Mouse (Mus musculus) yolk sac, embryonic 10.5 days (tissue): ENCODE results near the gene Cpm.
"Not testable (repeated sequence)": the region's sequence is repeated elsewhere in the genome, so short reads cannot be mapped to it uniquely, and the experiment has no call there.

Experiments
- DNase-seq: peaks from one replicate; pipeline ENCODE4 v3.0.0-alpha.2; 2017; ENCODE audit warnings: low spot score

Gene Cpm

GRCm38 (mm10) chr10:117629169-117629971 is at the start of gene Cpm:
Gene Cpm, plus strand, starts transcription at chr10:117629500.
- DNase-seq, result peak; percentile 85

DNA sequence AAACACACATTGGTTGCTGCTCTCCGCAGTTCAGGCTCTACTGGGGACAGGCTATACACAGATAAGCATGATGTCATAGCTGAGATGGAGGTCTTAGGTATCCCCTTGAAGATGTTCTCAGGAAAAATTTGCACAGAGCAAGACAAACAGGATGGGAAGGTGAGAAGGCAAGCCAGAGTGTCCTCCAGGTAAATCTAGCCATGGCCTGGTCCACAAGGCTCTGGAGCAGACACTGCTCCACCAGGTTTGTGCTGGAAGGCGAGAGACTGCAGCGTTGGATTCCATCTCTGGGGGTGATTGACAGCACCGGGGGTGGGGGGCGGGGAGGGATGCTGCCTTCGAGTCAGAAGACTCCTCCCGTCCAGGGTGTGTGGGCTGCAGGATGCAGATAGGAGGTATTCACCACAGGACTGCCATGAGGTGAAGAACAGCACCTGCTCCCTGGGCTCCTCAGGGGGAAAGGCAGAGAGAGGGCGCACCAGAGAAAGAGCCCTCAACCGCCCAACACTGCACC is 49.5 kb upstream of the Cpm start:
- no peak for DNase-seq

GRCm38 (mm10) chr10:117580405-117580804 is 48.9 kb upstream of the Cpm start:
- DNase-seq, result no peak

GRCm38 (mm10) chr10:117581007-117581752 is 48.1 kb upstream of the Cpm start:
- no peak for DNase-seq

DNA sequence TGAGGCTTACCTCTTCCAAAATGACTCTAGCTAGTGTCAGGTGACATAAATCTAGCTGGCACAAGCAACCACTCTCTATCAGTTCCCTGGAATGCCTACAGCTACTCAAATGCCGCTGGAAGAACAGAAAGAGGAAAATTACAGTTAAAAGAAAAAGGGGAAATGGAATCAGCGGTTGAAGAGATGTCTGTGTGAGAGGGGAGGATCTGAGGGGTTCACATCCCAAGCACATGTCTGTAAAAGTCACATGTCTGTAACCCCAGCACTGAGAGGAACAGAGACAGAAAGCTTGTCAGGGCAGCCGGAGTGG is 47.6 kb upstream of the Cpm start:
- DNase-seq, result no peak

DNA sequence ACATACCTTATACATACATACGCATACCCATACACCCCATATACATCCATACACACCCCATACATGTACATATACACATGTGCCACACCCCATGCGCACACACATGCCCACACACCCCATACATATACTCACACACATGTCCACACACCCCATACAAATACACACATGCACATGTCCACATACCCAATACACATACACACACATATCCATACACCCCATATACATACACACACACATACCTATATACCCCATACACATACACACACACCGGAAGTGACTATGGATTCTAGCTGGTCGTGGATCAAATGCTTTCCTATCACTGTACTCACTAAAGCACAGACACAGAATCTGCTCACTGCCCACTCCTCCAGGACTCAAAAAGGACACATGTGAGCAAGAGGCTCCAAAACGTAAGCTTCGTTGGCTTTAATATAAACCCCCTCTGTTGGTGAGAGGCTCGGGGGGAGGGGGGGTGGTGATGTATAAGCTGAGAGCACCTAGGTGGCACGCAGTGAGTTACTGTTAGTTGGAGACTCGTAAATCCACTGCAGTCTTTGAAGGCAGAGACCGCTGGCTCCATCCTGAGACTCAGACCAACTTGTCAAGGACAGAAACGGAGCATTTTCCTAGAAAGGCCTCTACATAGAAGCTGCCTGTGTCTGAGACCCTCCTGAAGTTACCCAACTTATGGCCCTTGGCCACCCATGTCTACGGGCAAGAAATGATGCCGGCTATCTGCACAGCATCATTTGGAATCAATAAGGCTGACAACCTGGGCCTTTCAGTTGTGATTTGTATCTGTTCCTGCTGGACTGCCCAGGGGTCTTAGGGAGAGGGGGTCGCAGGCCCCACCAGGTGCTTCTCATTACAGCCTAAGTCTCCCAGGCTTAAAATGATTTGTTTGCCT is 45.9 kb upstream of the Cpm start:
- DNase-seq, result no peak

- DNase-seq, result no peak
Measured at GRCm38 (mm10) chr10:117584102-117584501, 45.2 kb upstream of the Cpm start.

DNA sequence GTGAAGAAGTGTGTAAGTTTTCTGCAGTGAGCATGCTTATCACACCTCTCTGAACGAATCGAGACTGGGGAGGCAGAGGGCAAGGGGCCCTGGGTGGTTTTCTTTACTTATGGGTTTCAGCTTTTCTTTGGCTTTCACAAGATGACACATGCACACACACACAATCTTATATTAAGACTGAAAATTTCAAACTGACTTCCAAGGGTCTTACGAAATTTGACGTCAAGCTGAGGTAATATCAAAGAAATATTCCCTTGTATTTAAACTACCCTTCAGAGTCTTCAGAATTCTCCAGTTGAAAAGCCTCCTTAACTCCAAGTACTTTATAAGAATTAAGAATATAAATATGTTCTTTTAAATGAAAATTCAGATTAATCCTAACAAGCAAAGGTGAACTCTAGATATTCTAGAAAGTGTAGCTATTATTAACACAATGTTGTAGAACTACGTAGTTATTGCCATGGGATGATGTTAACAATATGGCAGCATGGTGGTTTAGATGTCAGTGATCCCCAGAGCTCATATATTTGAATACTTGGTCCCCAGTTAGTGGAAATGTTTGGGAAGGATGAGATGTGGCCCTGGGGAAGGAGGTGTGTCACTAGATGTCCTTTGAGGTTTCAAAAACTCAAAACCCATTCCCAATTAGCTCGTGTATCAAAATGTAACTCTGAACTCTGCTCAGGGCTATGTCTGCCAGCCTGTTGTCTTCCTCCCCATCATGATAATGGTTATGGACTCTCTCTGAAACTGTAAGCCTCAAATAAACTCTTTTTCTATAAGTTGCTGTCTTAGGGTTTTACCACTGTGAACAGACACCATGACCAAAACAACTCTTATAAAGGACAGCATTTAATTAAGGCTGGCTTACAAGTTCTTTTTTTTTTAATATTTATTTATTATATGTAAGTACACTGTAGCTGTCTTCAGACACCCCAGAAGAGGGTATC is 44.5 kb upstream of the Cpm start:
- no peak for DNase-seq

- DNase-seq, result no peak
Measured at GRCm38 (mm10) chr10:117585600-117586299, 43.5 kb upstream of the Cpm start.

GRCm38 (mm10) chr10:117586859-117587258 is 42.4 kb upstream of the Cpm start:
- no peak for DNase-seq

DNA sequence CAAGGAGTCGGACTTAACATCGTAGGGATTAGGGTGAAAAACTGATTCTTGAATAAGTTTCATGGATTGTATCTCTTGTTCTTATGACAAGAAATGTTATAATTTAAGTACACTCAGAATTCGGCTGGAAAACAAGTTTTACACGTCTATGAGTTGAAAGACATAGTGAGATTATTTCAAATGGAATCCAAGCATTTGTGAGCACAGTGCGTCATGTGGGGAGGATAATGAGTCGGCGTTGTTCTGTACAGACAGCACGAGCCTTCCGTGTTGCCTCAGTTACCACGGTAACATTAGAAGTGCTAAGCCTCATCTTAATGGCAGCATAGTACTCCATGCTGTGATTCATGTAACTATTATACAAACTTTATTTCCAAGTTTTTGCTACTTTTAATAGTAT is 42.0 kb upstream of the Cpm start:
- DNase-seq, result no peak

- DNase-seq, result not testable (repeated sequence)
Measured at GRCm38 (mm10) chr10:117588416-117589143, 40.7 kb upstream of the Cpm start.

- DNase-seq, result no peak
Measured at GRCm38 (mm10) chr10:117589144-117589940, 40.0 kb upstream of the Cpm start.

DNA sequence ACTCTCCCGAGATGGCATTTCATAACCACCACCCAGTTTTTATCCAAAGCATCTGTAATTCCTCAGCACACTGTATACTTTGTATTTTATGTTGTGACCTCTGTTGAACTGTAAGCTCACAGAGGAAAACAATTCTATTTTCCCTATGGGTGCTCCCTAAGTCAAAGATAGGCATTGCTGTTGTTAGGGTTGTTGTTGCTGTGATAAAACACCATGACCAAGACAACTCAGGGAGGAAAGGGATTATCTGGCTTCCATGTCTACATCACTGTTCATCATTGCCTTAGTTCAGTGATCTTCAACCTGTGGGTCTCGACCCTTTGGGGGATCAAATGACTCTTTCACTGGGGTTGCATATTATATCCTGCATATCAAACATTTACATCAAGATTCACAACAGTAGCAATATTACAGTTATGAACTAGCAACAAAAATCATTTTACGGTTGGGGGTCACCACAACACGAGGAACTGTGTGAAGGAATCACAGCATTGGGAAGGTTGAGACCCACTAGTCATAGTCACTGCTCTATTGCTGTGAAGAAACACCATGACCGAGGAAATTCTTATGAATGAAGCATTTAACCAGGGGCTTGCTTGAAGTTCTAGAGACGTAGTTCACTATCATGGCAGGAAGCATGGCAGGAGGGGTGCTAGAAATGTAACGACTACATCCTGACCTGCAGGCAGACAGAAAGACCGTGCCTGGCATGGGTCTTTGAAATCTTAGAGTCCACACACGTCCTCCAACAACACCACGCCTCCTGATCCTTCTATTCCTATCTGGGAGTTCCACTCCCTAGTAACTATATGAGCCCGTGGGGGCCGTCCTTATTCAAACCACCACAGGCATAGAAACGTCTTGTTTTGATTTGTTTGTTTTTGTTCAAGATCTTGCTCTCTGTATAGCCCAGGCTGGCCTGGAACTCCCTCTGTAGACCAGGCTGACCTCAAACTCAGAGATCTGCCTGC is 38.7 kb upstream of the Cpm start:
- no peak for DNase-seq

DNA sequence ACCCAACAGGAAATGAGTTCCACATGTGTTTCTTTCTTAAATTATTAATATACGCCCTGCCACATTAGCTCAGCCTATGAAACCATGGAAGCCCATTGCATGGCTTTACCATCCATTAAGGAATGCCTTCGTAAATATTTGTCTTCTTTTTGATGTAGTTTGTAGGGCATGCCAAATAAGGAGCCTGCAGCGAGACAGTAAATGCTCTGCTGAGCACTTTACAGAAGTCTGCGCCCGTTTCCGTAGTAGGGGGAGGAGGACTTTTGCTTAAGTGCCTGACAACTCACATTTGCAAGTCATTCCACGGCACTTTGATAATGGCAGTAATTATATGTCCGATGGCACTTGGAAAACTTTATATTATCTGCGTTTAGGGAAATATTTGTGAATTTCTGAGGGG is 37.5 kb upstream of the Cpm start:
- DNase-seq, result no peak

DNA sequence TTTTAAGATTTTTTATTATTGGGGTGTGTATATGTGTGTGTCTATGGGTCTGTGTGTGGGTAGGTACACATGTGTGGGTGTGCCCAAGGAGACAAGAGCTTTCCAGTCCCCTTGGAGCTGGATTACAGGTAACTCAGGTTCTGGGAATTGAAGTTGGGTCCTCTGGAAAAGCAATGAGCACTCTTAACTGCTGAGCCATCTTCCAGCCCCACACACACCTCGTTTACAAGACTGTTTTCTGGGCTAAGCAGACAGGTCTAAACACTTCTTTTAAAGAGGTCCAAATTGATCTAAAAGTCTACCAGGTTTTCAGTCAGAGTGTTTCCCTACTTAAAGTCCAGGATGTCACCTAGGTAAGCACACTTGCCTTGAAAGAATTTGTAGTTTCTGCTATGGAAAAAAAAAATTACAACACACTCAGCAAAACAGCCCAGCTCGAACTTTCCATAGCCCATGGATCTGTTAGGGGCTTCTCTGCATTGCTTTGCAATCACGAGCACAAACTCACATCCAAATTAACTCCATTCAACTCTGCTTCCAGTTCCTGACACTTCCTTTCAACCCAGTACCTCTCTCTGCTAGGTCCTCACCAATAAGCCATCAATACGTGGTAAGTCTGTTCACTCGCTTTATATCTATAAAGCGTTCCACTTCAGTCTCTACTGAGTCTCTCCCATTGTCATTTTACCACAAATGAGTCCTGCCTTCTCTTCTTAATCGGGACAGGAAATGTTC is 36.8 kb upstream of the Cpm start:
- DNase-seq, result no peak

DNA sequence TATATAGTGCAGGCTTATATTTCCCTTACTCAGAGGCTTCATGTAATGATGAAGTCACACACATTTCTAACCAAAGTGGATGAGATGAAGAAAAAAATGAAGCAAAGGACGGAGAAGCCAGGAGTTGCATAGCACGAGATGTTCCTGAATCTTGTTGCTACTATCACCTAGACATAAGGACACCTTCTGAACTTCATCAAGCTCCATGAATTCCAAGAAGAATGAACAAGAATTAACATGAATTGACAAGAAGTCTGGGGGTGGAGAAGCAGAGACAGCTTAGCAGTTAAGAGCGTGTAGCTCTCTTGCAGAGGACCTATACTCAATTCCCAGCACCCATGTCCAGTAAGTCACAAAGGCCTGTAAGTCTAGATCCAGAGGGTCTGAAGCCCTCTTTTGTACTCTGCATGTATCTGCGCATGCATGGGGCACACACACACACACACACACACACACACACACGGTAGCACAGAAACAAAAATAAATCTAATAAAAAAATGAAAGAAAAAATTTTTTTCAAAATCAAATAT is 36.2 kb upstream of the Cpm start:
- DNase-seq, result no peak
